Mouse (Mus musculus): ENCODE measurements at regions not wholly inside any gene's neighbourhood (a gene's known extent, or its start where the extent isn't known, plus 50 kb on each side); places are given as distances from the start of the nearest gene placed in this dataset.

GRCm38 (mm10) chr11:7533327-7533726 is 319.6 kb upstream of the Igfbp3 start:
- Histone ChIP-seq H3K36me3 (ENCODE audit: control insufficient read depth, insufficient read depth) (no peaks in the 10 kb centered on the region), H3K4me3 (replicated peaks; ENCODE audit: low read length) (no peak overlapping the region), H3K27ac (ENCODE audit: low read length) (no peak overlapping the region), H3K9me3 (ENCODE audit: control insufficient read depth, low read length) (no peaks in the 10 kb centered on the region), H3K9ac (replicated peaks; ENCODE audit: low read depth, low read length) (no peak overlapping the region), H3K4me2 (ENCODE audit: low read length) (no peak overlapping the region), H3K27me3 (replicated peaks; ENCODE audit: control insufficient read depth, insufficient read depth, low read length) (no peaks in the 10 kb centered on the region), H3K4me1 (replicated peaks; ENCODE audit: control insufficient read depth, insufficient read depth, low read length) (no peaks in the 10 kb centered on the region)
- no peak for ATAC-seq
- WGBS: 25% methylated on average over 1 of the region's 1 CpGs

GRCm38 (mm10) chr11:7531847-7532246 is 318.1 kb upstream of the Igfbp3 start:
- no peak for ATAC-seq
- H3K9ac ChIP-seq (replicated peaks; ENCODE audit: low read depth, low read length): no peak overlapping the region
- H3K9me3 ChIP-seq (ENCODE audit: control insufficient read depth, low read length): no peaks in the 10 kb centered on the region
- no peaks in the 10 kb centered on the region for H3K4me1 ChIP-seq (replicated peaks; ENCODE audit: control insufficient read depth, insufficient read depth, low read length)
- no peak overlapping the region for H3K27ac ChIP-seq (ENCODE audit: low read length)
- H3K36me3 ChIP-seq (ENCODE audit: control insufficient read depth, insufficient read depth): no peaks in the 10 kb centered on the region
- H3K4me2 ChIP-seq (ENCODE audit: low read length): no peak overlapping the region
- H3K4me3 ChIP-seq (replicated peaks; ENCODE audit: low read length): no peak overlapping the region
- WGBS: 91% methylated on average over 3 of the region's 3 CpGs
- no peaks in the 10 kb centered on the region for H3K27me3 ChIP-seq (replicated peaks; ENCODE audit: control insufficient read depth, insufficient read depth, low read length)

DNA sequence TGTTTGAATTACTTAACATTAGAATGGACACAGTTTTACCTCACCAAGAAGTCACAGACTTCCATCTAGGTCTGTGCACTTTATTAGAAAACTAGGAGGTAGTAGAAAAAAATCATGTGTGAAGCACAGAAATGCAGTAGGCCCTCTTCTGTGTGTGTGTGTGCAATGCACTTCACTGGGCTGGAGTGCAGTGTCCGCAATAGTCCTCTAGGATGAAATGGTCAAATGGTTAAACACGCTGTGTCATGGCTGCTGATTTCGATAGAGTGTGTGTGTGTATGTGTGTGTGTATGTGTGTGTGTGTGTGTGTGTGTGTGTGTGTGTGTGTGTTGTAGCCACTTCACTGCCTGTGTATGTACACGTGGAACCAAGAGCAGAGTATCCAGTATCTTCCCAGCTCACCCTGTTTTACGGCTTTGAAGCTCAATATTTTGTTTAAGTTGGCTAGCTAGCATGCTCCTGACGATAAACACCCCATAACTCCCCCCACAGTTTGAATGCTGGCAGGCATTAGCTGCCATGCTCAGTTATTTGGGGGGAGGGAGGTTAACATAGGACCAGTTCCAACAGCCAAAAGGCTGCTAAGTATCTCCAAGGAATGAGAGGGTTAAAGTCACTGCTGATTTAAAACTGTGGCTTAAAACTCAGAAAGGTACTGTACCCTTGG is 316.9 kb upstream of the Igfbp3 start:
- Histone ChIP-seq H3K9ac (replicated peaks; ENCODE audit: low read depth, low read length) (no peak overlapping the region), H3K4me3 (replicated peaks; ENCODE audit: low read length) (no peak overlapping the region), H3K9me3 (ENCODE audit: control insufficient read depth, low read length) (no peaks in the 10 kb centered on the region), H3K36me3 (ENCODE audit: control insufficient read depth, insufficient read depth) (no peaks in the 10 kb centered on the region), H3K27ac (ENCODE audit: low read length) (no peak overlapping the region), H3K27me3 (replicated peaks; ENCODE audit: control insufficient read depth, insufficient read depth, low read length) (no peaks in the 10 kb centered on the region), H3K4me1 (replicated peaks; ENCODE audit: control insufficient read depth, insufficient read depth, low read length) (no peaks in the 10 kb centered on the region), H3K4me2 (ENCODE audit: low read length) (no peak overlapping the region)
- 85% methylated on average over 6 of the region's 6 CpGs for WGBS
- ATAC-seq: no peak

GRCm38 (mm10) chr11:7519556-7519955 is 305.8 kb upstream of the Igfbp3 start:
- Histone ChIP-seq H3K36me3 (ENCODE audit: control insufficient read depth, insufficient read depth) (no peaks in the 10 kb centered on the region), H3K9me3 (ENCODE audit: control insufficient read depth, low read length) (no peaks in the 10 kb centered on the region), H3K9ac (replicated peaks; ENCODE audit: low read depth, low read length) (no peak overlapping the region), H3K4me1 (replicated peaks; ENCODE audit: control insufficient read depth, insufficient read depth, low read length) (no peaks in the 10 kb centered on the region), H3K4me2 (ENCODE audit: low read length) (no peak overlapping the region), H3K27me3 (replicated peaks; ENCODE audit: control insufficient read depth, insufficient read depth, low read length) (no peaks in the 10 kb centered on the region), H3K4me3 (replicated peaks; ENCODE audit: low read length) (no peak overlapping the region), H3K27ac (ENCODE audit: low read length) (no peak overlapping the region)
- no peak for ATAC-seq
- 80% methylated on average over 2 of the region's 2 CpGs for WGBS

DNA sequence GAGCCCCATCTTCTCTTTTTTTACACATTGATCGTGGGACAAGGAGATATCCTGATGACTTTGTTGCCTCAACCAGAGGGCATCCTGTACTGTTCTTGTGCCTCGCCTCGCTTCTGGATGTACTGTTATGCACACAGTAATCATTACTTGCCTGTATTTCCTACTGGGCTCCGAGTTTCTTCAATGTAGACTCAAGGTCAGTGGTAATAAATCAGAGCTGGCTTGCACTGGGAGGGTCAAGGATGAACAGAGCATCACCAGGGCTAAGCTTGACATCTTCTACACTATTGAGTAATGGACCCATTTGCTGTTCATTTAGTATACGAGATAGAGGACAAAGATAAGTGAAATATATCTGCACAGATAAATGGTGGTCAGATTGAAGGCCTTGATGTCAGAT is 295.1 kb upstream of the Igfbp3 start:
- no peaks in the 10 kb centered on the region for H3K4me1 ChIP-seq (replicated peaks; ENCODE audit: control insufficient read depth, insufficient read depth, low read length)
- H3K9me3 ChIP-seq (ENCODE audit: control insufficient read depth, low read length): no peaks in the 10 kb centered on the region
- H3K36me3 ChIP-seq (ENCODE audit: control insufficient read depth, insufficient read depth): no peaks in the 10 kb centered on the region
- H3K27ac ChIP-seq (ENCODE audit: low read length): no peak overlapping the region
- no peak overlapping the region for H3K9ac ChIP-seq (replicated peaks; ENCODE audit: low read depth, low read length)
- WGBS: 87% methylated on average over 5 of the region's 5 CpGs
- no peaks in the 10 kb centered on the region for H3K27me3 ChIP-seq (replicated peaks; ENCODE audit: control insufficient read depth, insufficient read depth, low read length)
- ATAC-seq: no peak
- H3K4me3 ChIP-seq (replicated peaks; ENCODE audit: low read length): no peak overlapping the region
- no peak overlapping the region for H3K4me2 ChIP-seq (ENCODE audit: low read length)

DNA sequence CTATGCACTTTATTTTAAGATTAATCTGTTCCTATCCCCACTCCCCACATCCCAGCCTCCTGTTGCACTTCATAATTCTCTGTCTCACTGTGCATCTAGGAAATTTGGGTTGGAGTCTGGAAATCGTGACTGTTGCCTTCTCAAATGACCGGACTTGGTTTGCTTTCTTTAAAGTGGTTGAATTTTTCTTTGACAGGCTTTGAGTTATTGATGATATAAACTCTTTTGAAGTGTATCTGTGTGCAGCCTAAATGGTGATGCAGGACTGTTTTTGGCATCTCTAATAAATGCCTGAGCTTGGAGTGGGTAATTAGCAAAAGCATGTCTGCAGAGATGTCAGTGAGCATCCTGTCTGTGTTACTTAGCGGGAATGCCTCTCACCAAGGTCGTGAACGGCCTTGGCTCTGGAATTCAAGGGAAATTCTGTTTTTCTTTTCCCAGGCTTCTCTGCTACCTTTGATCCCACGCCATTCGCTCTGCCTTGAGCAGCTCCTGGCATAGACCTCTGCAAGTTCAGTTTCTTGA is 292.8 kb upstream of the Igfbp3 start:
- H3K4me1 ChIP-seq (replicated peaks; ENCODE audit: control insufficient read depth, insufficient read depth, low read length): 0 out of 2 replicates have a peak, but pooled peaks cover 2% of the 10 kb centered on the region
- no peaks in the 10 kb centered on the region for H3K9me3 ChIP-seq (ENCODE audit: control insufficient read depth, low read length)
- no peak overlapping the region for H3K4me2 ChIP-seq (ENCODE audit: low read length)
- no peak overlapping the region for H3K9ac ChIP-seq (replicated peaks; ENCODE audit: low read depth, low read length)
- no peak overlapping the region for H3K4me3 ChIP-seq (replicated peaks; ENCODE audit: low read length)
- no peak for ATAC-seq
- 73% methylated on average over 7 of the region's 7 CpGs for WGBS
- no peaks in the 10 kb centered on the region for H3K27me3 ChIP-seq (replicated peaks; ENCODE audit: control insufficient read depth, insufficient read depth, low read length)
- H3K36me3 ChIP-seq (ENCODE audit: control insufficient read depth, insufficient read depth): no peaks in the 10 kb centered on the region
- no peak overlapping the region for H3K27ac ChIP-seq (ENCODE audit: low read length)

GRCm38 (mm10) chr11:7504651-7505321 is 291.1 kb upstream of the Igfbp3 start:
- Histone ChIP-seq H3K9me3 (ENCODE audit: control insufficient read depth, low read length) (no peaks in the 10 kb centered on the region), H3K36me3 (ENCODE audit: control insufficient read depth, insufficient read depth) (no peaks in the 10 kb centered on the region), H3K4me2 (ENCODE audit: low read length) (no peak overlapping the region), H3K4me3 (replicated peaks; ENCODE audit: low read length) (no peak overlapping the region), H3K9ac (replicated peaks; ENCODE audit: low read depth, low read length) (no peak overlapping the region), H3K27ac (ENCODE audit: low read length) (no peak overlapping the region), H3K4me1 (replicated peaks; ENCODE audit: control insufficient read depth, insufficient read depth, low read length) (0 out of 2 replicates have a peak, but pooled peaks cover 2% of the 10 kb centered on the region), H3K27me3 (replicated peaks; ENCODE audit: control insufficient read depth, insufficient read depth, low read length) (no peaks in the 10 kb centered on the region)
- 84% methylated on average over 10 of the region's 10 CpGs for WGBS
- no peak for ATAC-seq

DNA sequence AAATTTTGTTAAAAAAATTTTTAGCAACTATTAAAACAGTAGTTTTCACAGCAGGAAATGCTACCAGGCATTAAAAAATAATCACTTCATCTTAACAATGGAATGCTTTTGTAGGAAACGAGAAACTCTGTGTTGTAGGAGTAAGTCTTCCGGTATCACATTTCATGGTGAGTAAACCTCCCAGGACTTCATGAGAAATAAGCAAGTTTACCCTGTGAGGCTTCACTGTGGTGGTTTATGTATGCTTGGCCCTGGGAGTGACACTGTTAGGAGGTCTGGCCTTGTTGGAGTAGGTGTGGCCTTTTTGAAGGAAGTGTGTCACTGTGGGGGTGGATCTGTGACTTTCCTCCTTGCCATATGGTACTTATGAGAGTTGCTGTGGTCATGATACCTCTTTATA is 289.0 kb upstream of the Igfbp3 start:
- Histone ChIP-seq H3K27me3 (replicated peaks; ENCODE audit: control insufficient read depth, insufficient read depth, low read length) (no peaks in the 10 kb centered on the region), H3K9me3 (ENCODE audit: control insufficient read depth, low read length) (no peaks in the 10 kb centered on the region), H3K4me2 (ENCODE audit: low read length) (no peak overlapping the region), H3K36me3 (ENCODE audit: control insufficient read depth, insufficient read depth) (no peaks in the 10 kb centered on the region), H3K4me3 (replicated peaks; ENCODE audit: low read length) (no peak overlapping the region), H3K4me1 (replicated peaks; ENCODE audit: control insufficient read depth, insufficient read depth, low read length) (0 out of 2 replicates have a peak, but pooled peaks cover 2% of the 10 kb centered on the region), H3K27ac (ENCODE audit: low read length) (no peak overlapping the region), H3K9ac (replicated peaks; ENCODE audit: low read depth, low read length) (no peak overlapping the region)
- no peak for ATAC-seq
- 80% methylated on average over 2 of the region's 2 CpGs for WGBS

DNA sequence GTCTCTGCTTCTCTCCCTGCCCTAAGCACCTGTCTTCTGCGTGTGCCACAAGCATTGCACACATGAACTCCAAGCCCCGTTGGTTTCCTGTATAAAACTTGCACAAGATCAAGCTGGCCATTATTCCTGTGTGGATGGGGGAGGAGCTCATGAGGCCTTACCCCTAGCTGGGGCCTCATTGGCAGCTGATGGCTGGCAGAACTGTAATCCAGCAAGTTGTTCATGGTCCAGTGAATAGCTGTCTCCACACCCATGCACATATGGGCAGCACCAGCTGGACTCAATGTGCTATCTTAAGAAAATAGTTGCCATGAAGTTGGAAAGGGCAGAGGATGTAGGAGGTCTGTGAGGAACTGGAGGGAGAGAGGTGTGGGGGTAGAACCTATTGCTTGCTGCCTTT is 288.3 kb upstream of the Igfbp3 start:
- ATAC-seq: peak; percentile 58; the same call in 1 of the 2 replicates
- no peaks in the 10 kb centered on the region for H3K9me3 ChIP-seq (ENCODE audit: control insufficient read depth, low read length)
- no peak overlapping the region for H3K9ac ChIP-seq (replicated peaks; ENCODE audit: low read depth, low read length)
- WGBS: 58% methylated on average over 2 of the region's 2 CpGs
- H3K27ac ChIP-seq (ENCODE audit: low read length): no peak overlapping the region
- no peak overlapping the region for H3K4me2 ChIP-seq (ENCODE audit: low read length)
- H3K27me3 ChIP-seq (replicated peaks; ENCODE audit: control insufficient read depth, insufficient read depth, low read length): no peaks in the 10 kb centered on the region
- no peak overlapping the region for H3K4me3 ChIP-seq (replicated peaks; ENCODE audit: low read length)
- H3K4me1 ChIP-seq (replicated peaks; ENCODE audit: control insufficient read depth, insufficient read depth, low read length): 0 out of 2 replicates have a peak, but pooled peaks cover 2% of the 10 kb centered on the region
- H3K36me3 ChIP-seq (ENCODE audit: control insufficient read depth, insufficient read depth): no peaks in the 10 kb centered on the region
